Mouse (Mus musculus) kidney, postnatal 10 days (tissue): ENCODE data around the gene Josd1.
A peak's percentile ranks its signal among the peaks of the same experiment; 100 is the strongest.

Experiments
- DNase-seq: peaks from one replicate; pipeline ENCODE4 v3.0.0; 2021; ENCODE audit warnings: mixed read lengths

Gene Josd1

GRCm38 (mm10) chr15:79657837-79658530, 29.7 kb downstream of the Josd1 start:
- DNase-seq = peak; percentile 92

- DNase-seq = no peak
Observed at GRCm38 (mm10) chr15:79656451-79656850, 31.3 kb downstream of the Josd1 start.

- no peak for DNase-seq
Observed at GRCm38 (mm10) chr15:79651481-79651880, 36.2 kb downstream of the Josd1 start.

GRCm38 (mm10) chr15:79650569-79650968, 37.1 kb downstream of the Josd1 start:
- peak; percentile 65 for DNase-seq

DNA sequence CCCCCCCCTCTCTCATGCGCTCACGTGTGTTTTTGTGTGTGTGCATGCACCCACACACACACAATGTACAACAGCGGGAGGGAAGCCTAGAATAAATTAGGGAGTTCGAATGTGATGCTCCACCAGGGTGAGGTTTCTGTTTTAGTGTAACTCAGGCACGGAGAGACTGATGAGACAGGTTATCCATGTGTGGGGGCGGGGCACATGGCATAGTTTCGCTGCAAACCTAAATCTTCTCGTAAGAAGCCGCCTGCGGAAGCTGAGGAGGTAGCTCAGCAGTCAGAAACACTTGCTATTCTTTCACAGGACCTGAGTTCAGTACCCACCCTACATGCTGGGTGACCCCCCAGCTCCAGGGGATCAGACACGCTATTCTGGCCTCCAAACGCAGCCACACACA, 39.6 kb downstream of the Josd1 start:
- no peak for DNase-seq

DNA sequence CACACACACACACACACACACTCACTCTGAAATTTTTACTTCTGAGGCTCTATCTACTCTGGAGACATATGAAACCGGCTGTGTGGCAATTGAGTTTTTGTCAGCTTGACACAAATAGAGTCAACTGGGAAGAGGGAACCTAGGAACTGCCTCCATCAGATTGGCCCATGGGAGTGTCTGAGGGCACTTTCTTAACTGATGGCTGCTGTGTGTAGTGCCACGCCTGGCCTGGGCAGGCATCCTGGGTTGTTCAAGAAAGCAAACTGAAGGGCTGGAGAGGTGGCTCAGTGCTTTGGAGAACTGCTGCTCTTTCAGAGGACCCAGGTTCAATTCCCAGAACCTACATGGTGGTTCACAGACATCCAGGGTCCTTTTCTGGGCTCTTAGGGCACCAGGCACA, 42.2 kb downstream of the Josd1 start:
- DNase-seq = no peak

- no peak for DNase-seq
Observed at GRCm38 (mm10) chr15:79641135-79641817, 46.4 kb downstream of the Josd1 start.

DNA sequence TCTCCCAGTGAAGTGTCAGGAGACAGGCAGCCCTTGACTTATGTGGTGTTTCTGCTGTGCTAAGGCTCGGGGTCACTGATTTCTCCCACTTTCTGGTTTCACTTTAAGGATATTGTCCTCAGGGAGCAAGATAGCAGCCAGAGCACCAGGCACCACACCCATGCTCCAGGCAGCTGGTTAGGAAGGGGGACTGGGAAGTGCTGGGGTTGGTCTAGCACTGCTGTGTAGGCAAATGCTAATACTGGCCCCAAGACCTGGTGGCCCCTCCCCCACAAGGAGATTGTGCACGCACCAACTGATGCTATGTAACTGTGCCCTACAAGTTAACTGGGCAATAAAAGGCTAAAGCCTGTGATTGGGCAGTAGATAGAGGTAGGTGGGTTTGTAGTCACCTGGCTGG, 57.2 kb downstream of the Josd1 start:
- no peak for DNase-seq
